Mouse (Mus musculus) layer of hippocampus, postnatal 36 days (tissue): ENCODE measurements around the gene Aen. TPM values are rescaled to one million over a fixed set of nuclear protein-coding genes. Genes with fewer than 3 reads are reported as not detected.

Experiments
- DNase-seq, 2 experiments: peaks; one replicate each; pipeline ENCODE4 v3.0.0; 2022
- total RNA-seq, 2 experiments: library from RNA; stranded (reverse); gene quantifications; 2 replicates each; pipeline ENCODE4 v1.2.3; 2021

Aen gene
- 10 to 100 TPM; 20.2 to 23.1 TPM for total RNA-seq

DNA sequence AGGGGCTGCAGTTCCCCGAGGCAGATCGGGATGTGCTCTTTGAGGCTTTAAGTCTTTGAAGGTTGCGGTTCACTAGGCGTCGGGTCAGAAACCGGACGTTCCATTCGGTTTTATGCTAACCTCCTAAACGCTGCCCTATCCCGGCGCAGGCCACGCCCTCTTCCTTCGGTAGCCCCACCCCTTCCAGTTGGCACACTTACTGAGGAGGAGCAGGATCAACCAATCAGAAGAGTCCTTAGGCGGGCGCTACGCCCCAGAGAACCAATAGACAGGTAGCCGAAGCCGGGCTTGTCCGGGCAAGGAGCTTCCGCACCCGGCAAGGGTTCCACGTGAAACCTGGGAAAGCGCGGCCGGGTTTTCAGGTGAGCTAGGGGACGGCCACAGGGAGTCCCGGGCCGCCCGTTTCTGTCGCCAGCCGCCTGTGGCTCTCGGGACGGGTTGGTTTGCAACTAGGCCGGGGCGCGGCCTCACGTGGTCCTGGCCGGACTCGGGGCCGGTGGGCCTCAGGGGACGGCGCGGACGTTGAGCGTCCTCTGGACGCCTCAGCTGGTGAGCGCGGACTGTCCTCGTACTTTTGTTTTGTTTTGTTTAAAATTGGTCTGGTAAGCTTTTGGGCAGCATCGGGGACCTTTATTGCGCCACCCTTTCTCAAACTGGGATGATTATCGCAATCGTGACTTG is at the start of gene Aen:
TSS of gene Aen (plus strand) at position 202 of the 681 bp plus-strand sequence.
- DNase-seq = peak; percentile 95

- DNase-seq = no peak
These were observed 49.5 kb upstream of the Aen start for GRCm38 (mm10) chr7:78846066-78846716.

DNA sequence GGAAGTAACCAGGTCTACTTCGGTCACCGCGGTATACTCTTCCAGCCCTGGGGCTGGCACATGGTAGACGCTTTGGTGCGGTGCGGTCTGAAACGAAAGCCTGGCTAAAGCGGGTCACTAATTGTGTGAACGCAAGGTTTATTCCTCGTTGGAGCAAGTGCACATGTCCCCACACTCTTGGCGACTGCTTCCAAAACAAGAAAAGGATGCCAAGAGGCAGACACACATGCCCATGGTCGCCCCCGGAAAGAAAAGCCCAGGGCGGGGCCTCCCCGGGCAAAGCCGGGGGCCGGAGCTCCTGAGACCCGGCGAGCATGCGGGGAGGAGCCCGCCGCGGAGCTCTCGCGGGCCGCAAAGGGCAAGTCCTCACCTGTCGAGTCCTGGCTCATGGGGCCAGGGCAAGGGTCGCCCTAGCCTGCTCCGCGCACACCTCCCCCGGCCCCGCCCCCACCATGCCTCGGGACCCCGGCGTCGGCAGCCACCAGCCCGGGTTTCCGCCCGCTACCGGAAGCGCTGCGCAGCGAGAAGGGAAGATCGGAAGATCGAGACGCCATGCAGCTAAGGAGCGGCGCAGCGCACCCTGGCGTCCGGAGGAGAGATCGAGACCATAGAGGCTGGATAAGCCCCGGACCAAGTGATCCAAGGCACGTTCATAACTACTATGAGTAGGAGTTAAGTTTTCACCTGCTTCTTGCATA is 48.8 kb upstream of the Aen start, which contains the start of gene Det1:
TSS of gene Det1 (minus strand) at position 527 of the 698 bp plus-strand sequence.
- DNase-seq = peak; percentile 89 to 90

GRCm38 (mm10) chr7:78854051-78854450 is 41.6 kb upstream of the Aen start:
- DNase-seq = no peak

DNA sequence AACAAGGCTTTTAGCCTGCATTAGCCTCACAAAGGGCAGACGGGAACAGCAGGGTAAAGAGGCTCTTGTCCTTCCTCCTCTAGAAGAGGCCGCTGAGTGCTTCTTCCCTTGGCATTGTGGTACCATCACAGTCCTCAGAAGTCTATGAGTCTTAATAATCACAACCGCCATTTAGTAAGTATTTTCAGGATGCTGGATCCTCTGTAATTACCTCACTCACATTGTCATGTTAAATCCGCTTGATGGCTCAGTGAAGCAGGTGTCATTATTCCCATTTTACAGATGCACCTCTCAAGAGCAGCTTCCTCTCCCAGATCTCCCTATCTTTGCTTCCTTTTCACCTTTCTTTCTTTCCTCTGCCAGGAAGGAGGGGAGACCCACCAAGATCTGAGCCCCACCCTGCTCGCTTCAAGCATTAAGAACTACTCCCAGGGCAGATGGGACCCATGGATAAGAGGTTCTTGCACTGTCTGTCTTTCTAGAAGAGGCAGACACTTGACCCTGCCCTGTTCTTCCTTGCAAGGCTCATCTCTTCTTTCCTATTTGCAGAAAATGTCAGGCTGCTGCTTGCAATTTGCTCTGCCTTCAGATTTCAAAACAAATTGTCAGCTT is 40.5 kb upstream of the Aen start:
- no peak for DNase-seq

DNA sequence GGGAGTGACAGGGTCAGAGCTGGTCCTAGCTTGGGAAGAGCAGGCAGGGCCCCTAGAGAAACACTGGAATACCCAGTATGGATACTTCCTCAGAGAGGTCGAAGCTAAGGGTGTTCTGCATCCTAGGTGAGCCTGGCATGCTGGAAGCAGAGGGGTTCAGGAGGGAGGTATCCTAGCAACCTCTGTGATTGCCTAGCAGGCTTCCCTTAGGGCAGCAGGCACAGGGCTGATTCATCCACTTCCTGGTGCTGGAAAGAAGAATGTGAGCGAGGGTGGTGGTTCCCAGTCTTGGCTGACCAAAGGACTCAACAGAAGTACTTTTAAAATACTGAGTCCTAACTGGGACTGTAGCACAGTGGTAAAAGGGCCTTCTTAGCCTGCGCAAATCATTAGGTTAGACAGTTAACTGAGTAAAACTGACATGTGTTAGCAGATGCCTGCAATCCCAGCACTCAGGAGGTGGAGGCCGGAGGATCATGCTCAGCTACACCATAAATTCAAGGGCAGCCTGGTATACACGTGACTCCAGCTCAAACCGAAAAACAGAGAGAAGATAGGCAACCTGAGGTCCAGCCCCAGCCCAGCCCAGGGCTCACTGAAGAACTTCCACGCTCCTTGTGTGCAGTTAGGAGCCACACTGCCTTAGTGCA is 31.7 kb upstream of the Aen start:
- no peak for DNase-seq

DNA sequence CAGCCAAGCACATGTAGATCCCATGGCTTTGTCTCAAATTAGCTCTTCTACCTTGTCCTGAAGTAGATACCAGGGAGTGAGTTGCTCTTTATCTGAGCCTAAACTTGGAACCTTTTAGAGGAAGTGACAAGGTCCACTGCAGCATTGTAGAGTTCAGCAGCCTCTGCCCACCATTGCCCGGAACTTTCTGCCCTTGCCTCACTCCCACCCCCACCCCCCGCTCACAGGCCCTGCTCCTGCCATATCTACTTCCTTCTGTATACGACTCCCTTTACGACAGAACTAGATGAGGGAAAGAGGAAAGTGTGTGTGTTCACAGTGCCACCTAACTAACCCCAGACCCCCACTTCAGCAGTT is 31.2 kb upstream of the Aen start:
- DNase-seq = no peak

DNA sequence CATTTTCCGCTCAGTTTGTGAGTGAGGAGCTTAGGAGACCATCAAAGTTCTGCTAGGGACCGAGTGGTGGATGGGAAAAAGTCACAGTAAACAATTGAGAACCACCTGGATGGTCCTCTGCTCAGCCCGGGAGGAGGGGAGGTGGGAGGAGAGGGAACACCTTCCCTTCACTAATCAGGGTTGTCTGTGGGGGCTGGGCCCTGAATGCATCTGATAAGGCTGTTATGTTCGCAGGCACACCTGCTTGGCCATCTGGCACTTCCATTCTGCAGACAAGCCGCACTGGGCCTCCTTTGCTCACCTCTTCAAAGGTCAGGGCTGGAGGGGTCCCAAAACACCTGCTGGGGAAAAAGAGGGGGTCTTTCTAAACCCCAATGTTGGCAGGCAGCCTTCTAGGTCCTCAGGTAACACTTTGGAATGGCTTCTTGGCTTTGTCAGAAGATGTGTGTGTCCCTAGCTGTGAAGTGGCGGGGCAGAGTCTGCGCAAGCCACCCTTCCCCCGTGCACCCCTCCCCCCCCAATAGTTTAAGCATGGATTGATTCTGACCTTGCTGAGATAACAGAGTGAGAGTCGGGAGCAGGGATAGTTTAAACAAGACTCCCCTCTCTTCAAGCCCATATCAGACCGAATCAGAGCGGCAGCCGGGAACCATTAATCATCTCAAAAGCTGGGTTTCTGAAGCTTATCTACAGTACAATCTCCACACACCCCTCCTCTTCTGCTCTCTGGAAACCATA is 30.3 kb upstream of the Aen start:
- DNase-seq = no peak

DNA sequence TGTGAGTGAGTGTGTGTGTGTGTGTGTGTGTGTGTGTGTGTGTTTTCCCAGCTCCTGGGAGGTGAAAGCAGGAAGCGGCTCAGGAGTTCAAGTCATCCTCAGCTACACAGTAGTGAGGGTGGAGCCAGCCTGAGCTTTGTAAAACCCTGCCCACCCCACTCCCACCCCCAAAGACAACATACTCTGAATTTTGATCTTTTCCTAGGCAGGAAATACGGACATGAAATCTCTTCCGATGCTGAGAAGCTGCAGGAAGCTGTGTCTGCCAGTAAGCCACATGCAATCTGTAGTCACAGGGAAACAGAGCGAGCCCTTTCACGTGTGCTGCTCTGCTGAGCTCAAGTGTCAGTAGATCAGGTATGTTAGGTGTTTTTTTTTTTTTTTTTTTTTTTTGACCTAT is 26.9 kb upstream of the Aen start:
- no peak for DNase-seq

- no peak for DNase-seq
These were observed 23.3 kb upstream of the Aen start for GRCm38 (mm10) chr7:78872366-78872765.

- DNase-seq = no peak
These were observed 22.8 kb upstream of the Aen start for GRCm38 (mm10) chr7:78872831-78873230.

DNA sequence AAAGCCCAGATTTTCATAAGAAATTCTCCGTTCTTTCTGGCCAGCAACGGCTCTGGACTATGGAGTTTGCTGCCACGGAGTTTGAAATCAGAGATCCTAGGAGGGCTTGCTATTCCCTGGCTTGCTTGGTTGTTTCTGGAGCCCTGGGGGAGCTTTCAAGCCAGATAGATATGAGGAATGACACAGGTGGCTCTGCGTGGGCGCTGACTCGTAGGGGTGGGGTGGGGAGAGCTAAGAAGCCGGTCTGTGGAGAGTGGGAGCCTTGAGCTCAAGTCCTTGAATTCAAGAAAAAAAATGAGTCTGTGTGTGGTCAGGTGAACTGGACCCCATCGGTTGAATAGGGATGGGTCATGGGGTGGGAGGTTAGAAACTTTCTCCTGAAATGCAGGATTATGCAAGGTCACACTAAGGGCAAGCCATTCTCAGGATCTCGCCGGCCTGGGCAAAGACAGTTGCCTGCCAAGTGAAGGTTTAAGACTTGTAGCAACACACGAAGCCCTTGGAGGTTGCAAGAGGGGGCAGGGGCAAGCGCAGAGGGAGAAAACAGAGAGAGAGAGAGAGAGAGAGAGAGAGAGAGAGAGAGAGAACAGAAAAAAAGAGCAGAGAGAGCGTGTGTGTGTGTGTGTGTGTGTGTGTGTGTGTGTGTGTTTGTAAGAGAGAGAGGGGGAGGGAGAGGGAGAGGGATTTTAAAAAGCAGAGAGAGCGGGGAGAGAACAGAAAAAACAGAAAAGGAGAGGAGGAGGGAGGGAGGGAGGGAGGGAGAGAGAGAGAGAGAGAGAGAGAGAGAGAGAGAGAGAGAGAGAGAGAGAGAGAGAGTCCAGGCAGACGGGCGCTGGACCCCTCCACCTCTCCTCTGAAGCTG is 13.8 kb upstream of the Aen start:
- DNase-seq = no peak

DNA sequence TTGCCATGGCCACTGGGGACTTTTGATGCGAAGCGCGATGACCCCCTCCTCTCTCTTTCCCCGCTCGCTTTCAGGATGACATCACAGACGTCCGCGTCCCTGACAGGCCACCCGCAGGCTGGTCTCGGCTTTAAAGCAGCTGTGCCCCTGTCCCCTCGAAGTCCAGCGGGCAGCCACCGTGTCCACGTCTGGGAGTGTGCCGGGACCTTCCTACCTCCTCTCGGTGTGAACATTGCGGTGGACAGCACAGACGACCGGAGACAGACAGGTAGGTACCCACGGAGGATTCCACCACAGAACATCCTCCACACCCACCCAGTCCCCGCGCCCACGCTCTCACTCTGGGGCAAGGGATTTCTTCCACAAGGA is 13.2 kb upstream of the Aen start:
- DNase-seq = peak; percentile 62 to 66

DNA sequence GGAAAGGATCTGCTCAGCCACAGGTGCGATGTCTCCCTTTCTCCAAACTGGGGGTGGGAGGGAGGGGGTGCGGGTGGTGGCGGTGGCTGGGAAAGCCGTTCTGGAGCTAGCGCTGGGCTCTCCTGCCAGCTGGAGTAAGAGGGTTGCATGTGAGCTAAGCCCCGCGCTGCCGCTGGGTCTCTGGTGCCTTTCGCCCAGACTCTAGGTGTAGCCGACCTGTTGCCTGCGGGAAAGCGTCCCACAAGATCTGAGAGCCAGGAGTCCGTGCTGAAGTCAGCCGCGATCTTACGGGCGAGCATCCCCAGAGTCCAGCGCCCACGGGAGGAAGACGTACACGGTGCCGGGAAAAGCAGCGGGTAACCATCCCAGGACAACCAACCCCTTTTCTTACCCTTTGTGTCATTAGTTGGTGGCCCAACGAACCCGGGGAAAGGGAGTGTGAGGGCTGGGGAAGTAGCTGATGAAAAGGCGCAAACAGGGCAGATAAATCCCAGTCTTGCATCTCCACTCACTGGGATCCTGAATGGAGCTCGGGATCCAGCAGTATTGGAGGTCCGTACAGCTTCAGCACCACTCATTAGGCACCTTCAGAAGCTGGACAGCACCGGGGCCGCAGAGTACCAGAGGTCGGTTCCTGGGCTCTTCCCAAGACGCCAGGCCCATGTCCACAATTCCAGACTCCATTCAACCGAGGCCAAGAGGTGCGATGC is 12.5 kb upstream of the Aen start:
- DNase-seq = no peak

DNA sequence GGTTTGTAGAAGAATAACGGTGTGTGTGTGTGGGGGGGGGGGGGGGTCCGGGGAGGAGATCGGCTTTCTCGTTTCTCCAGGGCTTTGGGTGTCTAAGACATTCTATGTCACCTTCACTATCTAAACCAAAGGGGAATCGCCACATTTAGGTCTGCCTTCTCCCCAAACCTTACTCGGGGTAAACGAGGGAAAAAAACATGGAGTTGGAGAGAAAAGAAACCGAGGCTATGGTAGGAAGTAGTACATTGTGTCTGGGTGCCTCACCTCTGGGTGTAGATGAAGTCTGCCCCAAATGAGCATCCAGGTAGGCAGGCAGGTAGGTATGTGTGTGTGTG is 12.0 kb upstream of the Aen start:
- no peak for DNase-seq

DNA sequence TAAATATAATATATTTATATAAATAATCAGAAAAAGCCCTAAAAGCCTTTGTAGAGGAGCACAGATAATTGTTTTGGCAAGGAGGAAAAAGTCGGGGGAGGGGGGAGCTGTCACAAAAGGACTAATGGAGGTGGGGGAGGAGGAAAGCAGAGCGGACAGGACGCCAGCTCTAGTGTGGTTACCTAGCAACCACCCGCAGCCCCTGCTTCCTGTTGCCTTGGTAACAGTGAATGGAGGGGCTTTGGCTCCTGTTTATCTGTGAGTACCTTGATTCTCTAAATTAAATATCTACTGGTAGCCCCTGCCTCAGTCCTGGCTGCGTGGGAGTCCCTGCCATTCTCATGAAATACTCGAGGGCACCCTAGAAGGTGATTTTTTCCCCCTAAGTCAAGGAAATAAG is 11.5 kb upstream of the Aen start:
- peak in 1 of 2 experiments; percentile 42 for DNase-seq

DNA sequence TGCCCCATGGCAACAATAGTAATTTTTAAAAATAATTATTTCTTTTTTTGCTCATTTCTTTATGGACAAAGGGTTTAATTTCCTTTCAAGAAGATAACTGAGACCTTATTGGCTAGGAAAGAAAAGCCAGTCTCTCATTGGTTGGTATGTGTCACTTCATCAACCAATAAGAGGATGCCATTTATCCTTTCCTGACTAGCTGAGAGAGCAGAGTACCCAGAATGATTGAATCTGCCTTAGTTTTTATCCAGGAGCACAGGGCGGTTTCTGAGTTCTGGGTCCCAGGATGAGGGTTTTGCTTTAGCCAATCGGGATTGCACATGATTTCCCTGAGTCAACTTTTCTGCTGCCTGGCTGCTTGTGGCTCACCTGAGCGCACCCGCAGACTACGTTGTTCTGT is 10.2 kb upstream of the Aen start:
- no peak for DNase-seq

DNA sequence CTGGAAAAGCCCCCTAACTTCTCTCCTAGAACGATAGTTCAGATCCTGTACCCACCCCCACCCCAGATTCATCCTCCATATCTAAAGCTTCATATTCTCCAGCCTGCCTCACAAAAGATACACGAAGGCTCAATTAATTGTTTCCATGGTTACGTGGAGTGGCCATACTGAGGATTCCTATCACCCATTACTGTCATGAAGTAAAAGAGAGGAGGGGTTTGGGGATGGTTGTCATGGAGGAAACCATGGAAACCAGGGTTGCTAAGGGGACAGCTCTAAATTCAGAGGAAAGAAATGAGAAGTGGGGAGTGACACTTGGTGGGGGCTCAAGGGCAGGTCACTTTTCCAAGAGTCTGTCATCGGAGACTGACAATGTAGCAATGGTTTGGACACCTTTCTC is 9.2 kb upstream of the Aen start:
- DNase-seq = no peak

- no peak for DNase-seq
These were observed 8.2 kb upstream of the Aen start for GRCm38 (mm10) chr7:78887431-78887842.

- peak; percentile 85 to 86 for DNase-seq
These were observed 5.0 kb upstream of the Aen start for GRCm38 (mm10) chr7:78890641-78891040.

- DNase-seq = no peak
These were observed 1.7 kb upstream of the Aen start for GRCm38 (mm10) chr7:78893917-78894316.
